In the genomic region with DNA sequence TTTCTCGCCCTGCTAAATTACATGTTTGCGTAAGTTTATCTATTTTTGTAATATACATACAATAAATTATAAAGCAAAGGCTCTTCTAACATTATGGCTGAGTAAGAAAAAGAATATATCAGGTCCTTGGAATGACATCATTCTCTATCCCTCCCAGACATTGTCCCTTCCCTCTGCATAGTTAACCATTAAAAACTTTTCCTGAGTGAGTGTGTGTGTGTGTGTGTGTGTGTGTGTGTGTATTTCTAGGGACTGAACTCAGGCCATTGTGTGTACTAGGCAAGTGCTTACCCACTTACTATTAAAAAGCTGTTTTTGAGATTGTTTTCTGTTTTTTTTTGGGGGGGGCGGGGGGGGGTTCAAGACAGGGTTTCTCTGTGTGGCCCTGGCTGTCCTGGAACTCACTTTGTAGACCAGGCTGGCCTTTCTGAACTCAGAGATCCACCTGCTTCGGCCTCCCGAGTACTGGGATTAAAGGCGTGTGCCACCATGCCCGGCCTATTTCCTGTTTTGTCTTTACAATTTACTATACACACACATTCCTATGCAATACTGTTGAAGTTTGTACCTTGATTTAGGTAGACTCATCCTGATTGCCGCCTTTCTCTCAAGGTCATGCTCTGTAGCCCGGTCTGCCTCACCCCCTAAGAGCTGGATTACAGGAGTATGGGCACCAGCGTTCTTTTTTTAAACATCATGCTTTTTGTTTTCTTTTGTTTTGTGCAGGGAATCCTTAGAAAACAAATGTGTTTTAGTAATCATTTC, we compare ENCODE assay signal across 15 mouse cellular contexts. TPM values are rescaled to one million over a fixed set of nuclear protein-coding genes. Genes with fewer than 3 reads are reported as not detected.
DNase-seq lines count a peak whose midpoint lies in the region; ATAC-seq and TF ChIP-seq lines count a peak whose summit lies in the region.
"Had no signal": no experiment of that assay in that cellular context is flagged by ENCODE, and none has a peak within 500 bp of the region (broad histone marks: within the 10 kb centered on the region; RNA-seq: fewer than 3 reads in every experiment).

No protein-coding gene starts in this region.

- H3K27me3 ChIP-seq in kidney, embryonic 14.5 days (ENCODE audit: control insufficient read depth, insufficient read depth, low read length), result no peaks in the 10 kb centered on the region
- H3K27me3 ChIP-seq in liver, embryonic 14.5 days (ENCODE audit: control insufficient read depth, insufficient read depth, low read length), result no peaks in the 10 kb centered on the region

- no peak for TF ChIP-seq CTCF in liver, embryonic 14.5 days (IDR thresholded peaks at IDR 0.05; ENCODE audit: low read depth)
- TF ChIP-seq CTCF in left cerebral cortex, adult 2 months (IDR thresholded peaks at IDR 0.05), result no peak

- no peak overlapping the region for H3K27ac ChIP-seq in kidney, embryonic 14.5 days (ENCODE audit: low read depth, low read length)
- H3K27ac ChIP-seq in liver, embryonic 14.5 days, result no peak overlapping the region
- H3K27ac ChIP-seq in left cerebral cortex, adult 2 months, result no peak overlapping the region

- peak overlapping the region; percentile 82 for H3K4me2 ChIP-seq in kidney, embryonic 14.5 days (replicated peaks; ENCODE audit: low read depth, low read length)
- H3K4me2 ChIP-seq in liver, embryonic 14.5 days (ENCODE audit: low read depth), result peak overlapping the region; percentile 91

- WGBS in kidney, embryonic 14.5 days, result 73% methylated on average over 10 of the region's 10 CpGs
- 72% methylated on average over 10 of the region's 10 CpGs for WGBS in liver, embryonic 14.5 days (ENCODE audit: insufficient replicate concordance)

- no peaks in the 10 kb centered on the region for H3K36me3 ChIP-seq in kidney, embryonic 14.5 days (ENCODE audit: control insufficient read depth, insufficient read depth, low read length)
- H3K36me3 ChIP-seq in liver, embryonic 14.5 days (replicated peaks; ENCODE audit: control insufficient read depth, insufficient read depth, low read depth), result no peaks in the 10 kb centered on the region

- peaks cover 32% of the 10 kb centered on the region; the same call in 1 of the 2 replicates for H3K4me1 ChIP-seq in kidney, embryonic 14.5 days (ENCODE audit: control insufficient read depth, insufficient read depth, low read length)
- peaks cover 0 to 6% of the 10 kb centered on the region in 2 experiments; a peak in 3 of 4 replicates for H3K4me1 ChIP-seq in liver, embryonic 14.5 days (replicated peaks; ENCODE audit: control insufficient read depth in 2 of 2, insufficient read depth in 2 of 2, low read length in 1 of 2)

- intact Hi-C loops in left cerebral cortex, postnatal 36 days (cut with DNase I), result no loop called here
- intact Hi-C loops in left cerebral cortex, adult 2 months (cut with DNase I), result no loop called here

- DNase-seq in kidney, adult 8-10 months, result peak; percentile 26 to 41
- no peak for DNase-seq in kidney, adult 11 months
- peak; percentile 80 for DNase-seq in R1 (ENCODE audit: low read depth, low spot score)
- DNase-seq in liver, embryonic 14.5 days (ENCODE audit: low read depth in 3 of 3, low spot score in 3 of 3), result no peak
- no peak for DNase-seq in thymus, postnatal 4 days
- no peak for DNase-seq in left cerebral cortex, postnatal 36 days (ENCODE audit: low spot score in 2 of 2)
- DNase-seq in left cerebral cortex, adult 2 months (ENCODE audit: extremely low spot score in 1 of 2, low spot score in 2 of 2), result no peak
- DNase-seq: heart, adult 11 months; heart, postnatal 10 days; right cerebral cortex, postnatal 14 days had no signal

- H3K4me3 ChIP-seq in kidney, embryonic 14.5 days (ENCODE audit: low read length), result no peak overlapping the region
- H3K4me3 ChIP-seq in liver, embryonic 14.5 days (ENCODE audit: insufficient read depth in 1 of 2, low read depth in 2 of 2, low read length in 2 of 2), result no peak overlapping the region
- no peak overlapping the region for H3K4me3 ChIP-seq in left cerebral cortex, adult 2 months

- no peaks in the 10 kb centered on the region for H3K9me3 ChIP-seq in kidney, embryonic 14.5 days (ENCODE audit: control insufficient read depth, low read length)
- H3K9me3 ChIP-seq in liver, embryonic 14.5 days (ENCODE audit: control insufficient read depth, low read length), result no peaks in the 10 kb centered on the region

- no peak for TF ChIP-seq EP300 in liver, embryonic 14.5 days (IDR thresholded peaks at IDR 0.05; ENCODE audit: low read depth)

- no peak for ATAC-seq in kidney, embryonic 14.5 days (ENCODE audit: low FRiP score, low TSS enrichment)
- no peak for ATAC-seq in liver, embryonic 14.5 days (ENCODE audit: insufficient read depth)
- ATAC-seq: midbrain, embryonic 16.5 days had no signal

- H3K9ac ChIP-seq in kidney, embryonic 14.5 days (ENCODE audit: low read depth, low read length), result no peak overlapping the region
- H3K9ac ChIP-seq in liver, embryonic 14.5 days (replicated peaks), result no peak overlapping the region

RNA-seq across cellular contexts. Expression of a gene that starts 2.6 kb away (rescaled TPM):
- polyA plus RNA-seq in kidney, embryonic 14.5 days (2014; fragmentation: Nextera tagmentation; extraction: Ambion mirVana), result 27.7 and 39.9 TPM in 2 replicates
- polyA plus RNA-seq in liver, embryonic 14.5 days (2012; rRNA removed), result 4.2 and 6.3 TPM in 2 replicates
- 5.5 and 7.4 TPM in 2 replicates for polyA plus RNA-seq in liver, embryonic 14.5 days (2014; fragmentation: Nextera tagmentation; extraction: Ambion mirVana)
- 10 to 100 TPM; 17.1 to 17.3 TPM for total RNA-seq in left cerebral cortex, postnatal 36 days (2021)
- total RNA-seq in left cerebral cortex, adult 2 months (2021), result 10 to 100 TPM; 15.6 to 16.0 TPM

RNA-seq across cellular contexts. Expression of a gene that starts 28.7 kb away (rescaled TPM):
- 0.21 TPM in 1 of 2 replicates, not detected in the other for polyA plus RNA-seq in kidney, embryonic 14.5 days (2014; fragmentation: Nextera tagmentation; extraction: Ambion mirVana)
- not detected in 2 replicates for polyA plus RNA-seq in liver, embryonic 14.5 days (2012; rRNA removed)
- not detected in 2 replicates for polyA plus RNA-seq in liver, embryonic 14.5 days (2014; fragmentation: Nextera tagmentation; extraction: Ambion mirVana)
- total RNA-seq in left cerebral cortex, postnatal 36 days (2021), result not detected
- not detected for total RNA-seq in left cerebral cortex, adult 2 months (2021)
- total RNA-seq: heart, postnatal 10 days; left cerebral cortex, postnatal 14 days had no signal
- polyA plus RNA-seq: cerebellum, adult 2 months; midbrain, embryonic 16.5 days; urinary bladder, adult 2 months had no signal

Comparison
In these comparisons a context has a peak if more than half of its experiments do, and no peak if none do; other contexts are left out.
1. DNase-seq: peak in kidney, adult 8-10 months (2 of 2) and R1 (single experiment); none in kidney, adult 11 months (single experiment), liver, embryonic 14.5 days (0 of 3), thymus, postnatal 4 days (single experiment), left cerebral cortex, postnatal 36 days (0 of 2) and left cerebral cortex, adult 2 months (0 of 2).